Mouse (Mus musculus) 416B (cell line): Measurements from ENCODE around the gene Zfp84.

Experiments
- DNase-seq: peaks from one replicate; pipeline ENCODE4 v3.0.0; 2011; ENCODE audit warnings: low read depth

The Zfp84 gene

GRCm38 (mm10) chr7:29815910-29816429 lies 47.6 kb downstream of the Zfp84 start, which contains the start of gene Zfp790:
Zfp790 (plus strand) TSS chr7:29816114.
- peak; percentile 98 for DNase-seq

- DNase-seq = peak; percentile 87
These were observed 50.4 kb downstream of the Zfp84 start for GRCm38 (mm10) chr7:29818619-29819254.

- no peak for DNase-seq
These were observed 59.6 kb downstream of the Zfp84 start for GRCm38 (mm10) chr7:29828001-29828400.
